Mouse (Mus musculus) testis, postnatal 10 days (tissue): ENCODE data around the gene Evx1.

Experiments used
- DNase-seq: peaks from one replicate; pipeline ENCODE4 v3.0.0; 2021; ENCODE audit warnings: low spot score

Evx1 gene

DNA sequence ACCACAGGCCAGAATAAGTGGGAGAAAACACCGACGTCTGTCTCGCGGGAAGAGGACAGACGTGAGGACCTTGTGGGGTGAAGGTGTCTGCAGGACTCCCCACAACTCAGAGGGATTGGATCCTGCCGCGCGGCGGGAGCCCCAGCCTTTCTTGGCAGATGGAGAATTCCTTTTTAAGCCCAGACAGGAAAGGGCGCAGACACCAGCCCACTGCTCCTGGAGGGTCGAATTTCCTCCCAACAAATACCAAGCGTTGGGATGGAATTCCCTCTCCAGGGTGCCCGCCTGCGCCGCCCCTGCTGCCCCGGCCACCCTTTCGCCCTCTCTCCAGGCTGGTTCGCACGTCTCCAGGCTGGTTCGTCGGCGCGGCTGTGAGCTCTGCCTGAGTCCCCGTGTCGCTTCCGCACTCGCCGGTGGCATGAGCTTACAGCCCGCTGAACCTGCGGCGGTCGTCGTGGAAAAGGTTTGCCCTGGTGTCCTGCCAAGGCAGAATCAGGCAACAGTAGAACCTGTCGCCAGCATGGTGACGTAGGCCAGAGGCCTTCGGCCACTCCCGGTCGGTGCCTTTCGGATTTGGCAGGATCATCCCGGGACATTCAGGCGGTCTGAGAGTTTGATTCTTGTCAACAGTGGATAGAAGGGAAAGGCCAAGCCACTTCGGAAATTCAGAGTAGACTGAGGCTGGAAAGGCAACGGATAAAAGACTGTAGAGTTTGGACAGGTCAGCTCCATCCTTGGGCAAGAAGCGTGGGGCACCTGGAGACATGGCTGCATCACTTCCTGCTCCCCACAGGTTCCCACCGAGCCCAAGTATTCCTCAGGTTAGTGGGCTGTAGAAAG is 22.1 kb upstream of the Evx1 start:
- no peak for DNase-seq

DNA sequence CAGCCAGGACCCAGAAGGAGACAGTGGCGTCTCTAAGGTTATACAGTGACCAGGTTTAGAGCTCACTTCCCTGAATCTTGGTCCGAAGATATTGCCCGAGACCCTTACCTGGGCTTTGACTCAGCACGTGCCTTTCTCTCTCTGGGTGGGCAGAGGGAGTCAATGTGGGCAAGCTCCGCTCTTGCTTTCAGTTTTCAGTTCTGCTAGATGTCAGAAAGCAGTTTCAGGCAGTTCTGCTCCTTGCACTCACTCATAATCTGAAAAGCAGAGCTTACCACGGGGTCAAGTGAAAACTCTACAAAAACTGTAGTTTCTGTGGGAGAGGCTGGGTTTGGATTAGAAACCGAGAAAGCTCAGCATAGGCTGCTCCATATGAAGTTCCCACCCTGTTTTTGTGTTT is 21.0 kb upstream of the Evx1 start:
- DNase-seq = no peak

DNA sequence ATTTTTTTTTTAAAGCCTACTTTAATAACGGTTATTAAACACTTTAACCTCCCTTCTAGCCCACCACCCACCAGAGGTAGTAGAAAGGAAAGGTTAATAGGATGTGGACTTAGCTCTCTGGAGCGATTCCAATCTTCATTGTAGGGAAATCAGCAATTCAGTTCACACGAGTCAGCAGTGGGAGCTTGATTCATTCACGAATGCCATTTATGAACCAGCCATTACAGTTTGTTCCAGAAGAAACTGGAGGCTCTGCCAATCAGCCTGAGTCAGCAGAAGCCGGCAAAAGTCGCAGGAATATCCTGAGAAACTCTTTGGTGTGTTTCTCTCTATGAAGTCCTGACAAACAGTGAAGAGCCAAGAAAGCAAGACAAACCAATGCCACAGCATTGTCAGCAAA is 18.7 kb upstream of the Evx1 start:
- no peak for DNase-seq

DNA sequence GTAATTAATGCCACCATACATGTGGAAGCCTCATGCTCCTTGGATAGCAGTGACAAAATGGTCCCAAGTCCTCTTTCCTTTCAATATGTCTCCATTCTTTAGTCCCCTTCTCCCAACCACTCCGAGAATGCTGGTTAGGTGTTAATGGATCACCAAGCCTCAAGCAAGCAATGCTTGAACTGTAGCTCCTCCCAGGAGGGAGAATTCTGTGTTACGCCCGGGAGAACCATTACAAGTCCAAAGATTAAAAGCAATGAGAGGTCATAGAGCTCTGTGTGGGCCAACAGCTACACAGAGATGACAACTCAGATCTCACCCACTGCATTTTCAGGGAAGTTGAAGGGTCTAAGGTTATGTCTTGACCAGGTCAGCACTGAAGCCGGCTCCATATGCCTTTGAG is 14.8 kb upstream of the Evx1 start:
- no peak for DNase-seq

DNA sequence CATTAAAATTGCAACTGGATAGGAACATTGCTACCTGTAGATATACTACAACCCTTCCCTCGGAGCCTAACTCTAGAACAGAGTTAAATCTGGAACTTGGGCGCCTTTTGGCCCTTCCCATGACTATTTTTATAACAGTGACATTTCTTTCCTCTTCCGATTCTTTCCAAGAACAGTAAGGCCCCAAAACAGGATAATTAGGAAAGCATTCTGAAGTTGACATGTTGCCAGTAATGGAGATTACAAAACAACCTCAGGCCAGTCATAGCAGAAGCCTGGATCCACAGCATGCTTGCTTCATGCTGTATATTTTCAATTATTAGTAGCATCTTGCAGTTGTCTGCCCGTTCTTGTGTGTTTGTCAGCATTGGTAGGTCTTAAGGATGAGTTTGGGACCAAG is 12.5 kb upstream of the Evx1 start:
- no peak for DNase-seq

DNA sequence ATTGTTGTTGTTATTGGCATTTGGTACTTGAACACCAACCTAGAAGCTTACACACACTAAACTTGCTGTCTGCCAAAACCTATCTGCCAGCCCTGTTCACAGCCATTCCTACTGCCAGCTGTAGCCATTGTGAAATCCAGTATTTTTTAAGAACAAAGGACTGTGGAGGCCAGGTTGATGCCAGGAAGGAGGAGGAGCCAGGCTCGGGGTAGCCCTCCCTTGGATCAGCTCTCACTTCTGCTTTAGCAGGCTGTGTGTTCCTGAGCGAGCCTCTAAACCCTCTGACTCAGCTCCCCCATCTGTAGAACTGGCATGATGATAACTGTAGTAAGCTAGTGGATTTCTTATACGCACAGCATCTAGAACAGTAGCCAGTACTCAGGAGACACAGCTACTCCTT is 9.9 kb upstream of the Evx1 start:
- no peak for DNase-seq

DNA sequence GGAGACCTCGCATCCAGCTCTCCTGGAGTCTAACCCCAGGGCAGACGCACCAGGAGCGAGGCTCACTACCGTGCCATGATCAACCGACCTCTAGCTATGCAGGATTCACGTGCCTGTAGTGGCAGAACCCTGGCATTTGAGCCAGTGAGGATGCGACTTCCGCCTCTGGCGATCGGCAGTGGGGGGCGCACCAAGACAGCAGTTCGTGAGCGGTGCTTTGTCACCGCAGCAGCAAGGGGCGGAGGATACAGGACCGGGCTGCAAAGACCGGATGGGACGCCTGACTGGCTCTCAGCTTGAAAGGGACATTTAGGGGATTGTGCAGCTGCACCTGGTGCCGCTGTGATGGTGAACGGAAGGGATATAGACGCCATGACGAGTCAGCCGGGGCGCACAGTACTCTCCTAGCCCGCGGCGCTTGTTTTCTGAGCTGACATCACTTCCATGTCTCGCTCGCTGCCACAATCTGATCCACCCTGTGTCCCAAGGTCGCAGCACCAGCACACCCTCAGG is 7.4 kb upstream of the Evx1 start:
- peak; percentile 73 for DNase-seq

DNA sequence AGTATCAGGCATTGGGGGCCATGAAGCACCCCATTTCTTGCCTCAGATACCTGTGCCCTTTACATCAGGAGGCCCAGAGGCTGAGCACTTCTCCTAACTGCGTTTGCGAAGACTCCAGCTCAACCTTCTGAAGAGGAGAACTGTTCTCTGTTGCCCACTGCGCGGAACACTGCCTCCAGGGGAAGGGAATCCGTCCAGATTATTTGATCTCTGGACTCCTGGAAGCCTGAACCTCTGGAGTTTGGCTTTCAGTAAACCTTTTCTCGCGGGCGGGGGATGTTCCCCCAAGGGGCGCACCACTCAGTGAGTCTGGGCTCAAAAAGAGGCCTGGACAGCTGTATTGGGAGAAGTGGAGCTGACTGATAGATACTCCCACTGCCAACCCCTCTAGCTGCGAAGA is 3.5 kb upstream of the Evx1 start:
- no peak for DNase-seq

DNA sequence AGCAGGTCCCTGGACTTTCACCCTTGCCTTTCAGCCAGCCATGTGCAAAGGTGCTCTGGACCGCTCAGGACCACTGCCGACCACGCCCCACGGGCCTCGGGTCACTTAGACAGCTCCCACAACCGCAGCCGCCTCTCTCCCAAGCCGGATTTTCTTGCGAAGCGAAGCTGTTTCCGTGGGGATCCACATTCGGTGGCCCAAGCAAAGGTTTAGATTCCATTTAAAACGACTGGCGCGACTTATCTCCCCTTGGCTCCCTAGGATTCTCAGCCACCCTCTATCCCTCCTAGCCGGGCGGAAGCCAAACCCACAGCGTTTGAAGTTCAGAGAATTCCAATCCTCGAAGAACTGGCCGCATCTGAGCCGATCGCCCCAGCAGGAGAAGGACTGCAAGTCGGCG is 2.9 kb upstream of the Evx1 start:
- no peak for DNase-seq

DNA sequence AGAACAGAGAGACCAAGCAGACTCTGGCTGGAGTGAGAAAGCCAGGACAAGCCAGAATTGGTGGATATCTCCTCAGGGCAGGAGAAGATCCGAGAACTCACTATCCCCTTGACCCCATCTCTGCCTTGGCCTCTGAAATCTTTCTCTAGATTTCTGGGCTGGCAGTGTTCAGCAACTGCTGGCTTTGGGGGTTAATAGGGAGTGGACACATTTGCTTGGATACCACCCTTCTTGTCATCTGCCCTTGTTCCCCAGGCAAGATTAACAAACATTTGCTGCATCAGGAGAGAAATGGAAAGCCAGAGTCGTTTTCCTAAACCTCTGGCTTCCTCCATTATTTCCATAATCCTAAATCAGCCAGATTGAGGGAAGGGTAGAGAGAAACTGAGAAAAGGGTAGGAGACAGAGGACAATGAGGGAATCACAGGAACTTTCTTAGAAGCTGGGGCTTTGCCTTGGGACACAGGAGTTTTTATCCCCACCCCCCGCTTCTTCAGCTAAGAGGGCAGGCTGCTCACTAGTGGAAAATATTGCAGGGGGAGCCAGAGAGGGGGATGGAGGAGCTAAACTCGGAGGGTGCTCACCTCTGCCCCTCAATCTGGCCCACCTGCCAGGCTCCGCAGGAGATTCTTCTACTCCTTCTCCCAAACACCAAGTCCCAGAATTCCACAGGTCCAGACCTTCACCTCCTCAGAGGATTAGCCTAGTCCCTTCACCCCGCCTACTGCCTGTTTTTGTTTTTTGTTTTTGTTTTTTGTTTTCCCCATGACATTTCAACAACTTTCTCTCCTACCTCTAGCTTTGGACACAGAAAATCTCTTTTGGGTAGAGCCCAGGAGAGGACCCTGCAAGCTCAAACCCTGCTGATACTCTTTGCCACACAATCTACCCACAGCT is 1.4 kb upstream of the Evx1 start:
- DNase-seq = no peak

DNA sequence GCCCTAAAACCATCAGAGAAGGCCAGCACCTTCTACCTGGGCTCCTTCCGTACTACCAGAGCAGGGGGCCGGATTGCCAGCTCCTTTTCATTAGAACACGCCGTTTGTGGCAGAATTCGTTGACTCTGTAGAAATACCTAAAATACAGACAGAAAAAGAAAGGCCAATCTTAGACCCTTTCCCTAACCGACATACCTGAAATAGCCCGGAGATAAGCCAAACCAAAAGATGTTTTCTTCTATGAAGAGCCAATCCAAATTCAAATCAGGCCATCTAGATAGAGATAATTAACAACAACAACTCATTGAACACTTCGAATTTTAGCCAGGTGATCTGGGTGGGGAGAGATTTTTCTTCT is 761 bp upstream of the Evx1 start:
- DNase-seq = no peak

DNA sequence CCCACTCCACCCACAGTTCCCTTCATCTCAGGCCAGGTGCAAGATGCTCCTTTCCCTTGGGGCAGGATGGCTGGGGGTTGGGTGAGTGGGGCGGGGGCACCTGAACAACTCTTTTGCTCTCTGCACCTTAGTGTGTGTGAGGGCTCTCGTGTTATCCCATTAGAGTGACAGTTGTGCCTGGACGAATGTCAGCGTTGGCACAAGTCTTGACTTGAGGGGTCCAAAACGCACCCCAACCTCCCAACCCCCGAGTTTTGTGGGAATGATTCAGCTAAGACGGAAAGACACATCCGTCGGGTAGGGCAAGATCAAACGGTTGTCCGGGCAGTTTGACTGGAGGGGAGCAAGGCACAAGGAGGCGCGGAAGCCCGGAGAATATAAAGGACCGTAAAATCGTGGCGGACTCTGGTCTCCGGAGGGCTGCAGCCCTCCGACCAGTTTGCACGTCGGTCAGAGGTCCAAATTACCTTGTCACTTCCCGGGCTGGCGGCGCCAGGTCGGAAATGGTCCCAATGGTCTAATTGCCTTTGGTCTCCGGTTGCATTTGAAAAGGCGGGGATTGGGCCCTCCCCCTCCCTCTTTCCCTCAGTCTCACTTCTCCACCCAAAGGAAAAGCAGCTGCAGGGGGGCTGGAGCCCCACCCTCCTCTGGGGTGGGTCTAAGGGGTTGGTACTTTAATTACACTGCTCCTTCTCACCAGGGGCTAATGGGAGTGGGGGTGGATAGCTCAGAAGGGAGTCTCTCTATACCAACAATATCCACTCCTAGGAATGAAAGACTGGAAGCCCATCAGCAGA is 1.2 kb downstream of the Evx1 start:
- no peak for DNase-seq

DNA sequence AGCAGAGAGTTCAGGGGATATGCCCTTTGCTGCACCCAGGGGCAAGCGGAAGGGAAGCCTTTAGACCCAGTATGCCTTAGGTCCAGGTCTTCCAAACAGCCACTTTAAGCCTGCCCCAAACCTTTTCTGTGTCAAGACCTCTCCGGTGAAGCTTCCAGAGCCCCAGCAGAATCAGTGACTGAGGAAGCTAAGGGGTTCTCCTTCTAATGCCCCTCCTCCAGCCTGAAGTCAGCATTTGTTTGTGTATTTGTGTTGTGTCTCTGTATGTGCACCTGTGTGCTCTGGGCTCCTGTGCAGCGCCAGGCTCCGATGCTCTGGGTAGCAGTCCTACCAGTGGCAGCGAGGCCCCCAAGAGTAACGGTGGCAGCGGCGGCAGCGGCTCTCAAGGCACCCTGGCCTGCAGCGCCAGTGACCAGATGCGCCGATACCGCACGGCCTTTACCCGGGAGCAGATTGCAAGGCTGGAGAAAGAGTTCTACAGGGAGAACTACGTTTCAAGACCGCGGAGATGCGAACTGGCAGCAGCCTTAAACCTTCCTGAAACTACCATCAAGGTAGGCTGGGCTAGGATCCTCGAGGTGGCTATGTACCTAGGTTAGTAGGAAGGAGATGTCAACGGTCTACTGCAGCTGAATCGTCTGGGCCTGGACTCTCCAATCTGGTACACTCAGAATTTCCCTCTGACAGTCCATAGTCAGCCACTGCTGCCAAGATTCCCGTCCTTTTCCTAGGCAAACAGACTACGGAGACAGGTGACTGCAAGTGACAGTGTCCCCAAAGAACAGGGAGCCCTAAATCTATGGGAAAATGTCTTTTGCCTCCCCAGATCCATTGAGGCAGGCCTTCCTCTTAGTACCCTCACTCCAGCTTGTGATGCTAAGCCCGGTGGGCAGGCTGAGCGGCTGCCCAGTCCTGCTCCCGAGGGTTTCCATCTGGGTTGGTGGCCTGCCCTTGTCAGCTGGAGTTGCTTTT is 2.4 kb downstream of the Evx1 start:
- DNase-seq = no peak

DNA sequence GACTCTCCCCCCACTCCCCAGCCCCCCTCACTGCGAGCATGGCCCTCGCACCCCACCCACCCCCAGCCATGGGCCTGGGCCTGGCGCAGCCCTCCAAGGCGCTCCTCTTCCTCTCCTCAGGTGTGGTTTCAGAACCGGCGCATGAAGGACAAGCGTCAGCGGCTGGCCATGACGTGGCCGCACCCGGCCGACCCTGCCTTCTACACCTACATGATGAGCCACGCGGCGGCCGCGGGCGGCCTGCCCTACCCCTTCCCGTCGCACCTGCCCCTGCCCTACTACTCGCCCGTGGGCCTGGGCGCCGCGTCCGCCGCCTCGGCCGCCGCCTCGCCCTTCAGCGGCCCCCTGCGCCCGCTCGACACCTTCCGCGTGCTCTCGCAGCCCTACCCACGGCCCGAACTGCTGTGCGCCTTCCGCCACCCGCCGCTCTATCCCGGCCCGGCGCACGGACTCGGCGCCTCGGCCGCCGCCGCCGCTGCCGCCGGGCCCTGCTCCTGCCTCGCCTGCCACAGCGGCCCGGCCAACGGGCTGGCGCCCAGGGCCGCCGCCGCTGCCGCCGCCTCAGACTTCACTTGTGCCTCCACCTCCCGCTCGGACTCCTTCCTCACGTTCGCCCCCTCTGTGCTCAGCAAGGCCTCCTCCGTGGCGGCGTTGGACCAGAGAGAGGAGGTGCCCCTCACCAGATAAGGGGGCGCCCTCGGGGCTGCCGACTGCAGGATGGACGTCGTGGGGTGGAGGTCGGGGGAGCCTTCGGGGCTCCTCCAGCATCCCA is 3.3 kb downstream of the Evx1 start:
- DNase-seq = no peak

DNA sequence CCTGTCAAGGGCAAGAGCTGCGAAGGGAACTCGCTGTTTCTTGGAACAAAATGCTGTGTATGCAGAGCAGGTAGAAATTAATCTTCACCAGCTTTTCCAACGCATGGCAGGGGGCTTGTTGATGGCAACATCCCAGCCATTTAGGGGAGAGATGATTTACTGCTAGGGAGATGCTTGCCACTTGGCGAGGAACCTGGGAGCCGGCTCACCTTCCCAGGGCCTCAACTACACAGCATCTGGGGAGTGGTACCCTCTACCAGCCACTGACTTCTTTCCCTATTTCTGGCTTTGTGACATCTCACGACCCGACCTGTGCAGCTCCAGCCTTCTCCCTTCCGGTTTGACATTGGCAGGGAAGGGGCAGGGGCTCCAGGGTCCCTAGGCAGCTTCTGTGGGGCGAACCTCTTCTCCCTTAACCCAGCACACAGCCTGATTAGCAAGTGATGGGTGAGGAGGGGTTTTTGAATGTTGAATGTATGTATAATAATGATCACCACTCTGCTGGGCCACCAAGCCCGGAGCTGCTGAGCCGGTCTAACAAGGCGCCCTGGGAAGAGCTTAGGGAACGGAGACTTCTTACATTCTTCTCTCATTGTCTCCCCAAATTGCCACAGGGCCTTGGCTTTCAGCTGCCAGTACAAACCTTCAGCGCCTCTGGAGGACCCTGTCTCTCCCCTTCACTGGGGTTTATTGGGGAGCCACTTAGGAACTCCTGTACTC is 4.3 kb downstream of the Evx1 start:
- DNase-seq = no peak

DNA sequence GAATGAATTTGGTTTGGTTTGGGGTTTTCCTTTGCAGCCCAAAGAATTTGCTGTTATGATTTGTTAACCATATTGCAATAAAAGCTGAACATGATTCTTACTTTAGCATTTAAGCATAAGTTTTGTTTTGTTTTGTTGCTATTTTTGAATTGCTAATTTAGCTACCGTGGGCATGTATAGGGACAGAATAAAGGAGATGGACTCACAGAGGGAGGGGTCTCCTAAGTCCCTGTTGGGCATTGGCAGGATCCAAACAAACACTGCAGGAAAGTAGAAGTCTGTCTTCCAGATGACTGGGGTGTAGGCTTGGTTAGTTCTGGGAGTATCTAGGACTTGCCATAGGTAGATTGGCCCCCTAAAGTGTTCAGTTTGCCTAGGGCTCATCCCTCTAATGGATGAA is 5.0 kb downstream of the Evx1 start:
- no peak for DNase-seq

DNA sequence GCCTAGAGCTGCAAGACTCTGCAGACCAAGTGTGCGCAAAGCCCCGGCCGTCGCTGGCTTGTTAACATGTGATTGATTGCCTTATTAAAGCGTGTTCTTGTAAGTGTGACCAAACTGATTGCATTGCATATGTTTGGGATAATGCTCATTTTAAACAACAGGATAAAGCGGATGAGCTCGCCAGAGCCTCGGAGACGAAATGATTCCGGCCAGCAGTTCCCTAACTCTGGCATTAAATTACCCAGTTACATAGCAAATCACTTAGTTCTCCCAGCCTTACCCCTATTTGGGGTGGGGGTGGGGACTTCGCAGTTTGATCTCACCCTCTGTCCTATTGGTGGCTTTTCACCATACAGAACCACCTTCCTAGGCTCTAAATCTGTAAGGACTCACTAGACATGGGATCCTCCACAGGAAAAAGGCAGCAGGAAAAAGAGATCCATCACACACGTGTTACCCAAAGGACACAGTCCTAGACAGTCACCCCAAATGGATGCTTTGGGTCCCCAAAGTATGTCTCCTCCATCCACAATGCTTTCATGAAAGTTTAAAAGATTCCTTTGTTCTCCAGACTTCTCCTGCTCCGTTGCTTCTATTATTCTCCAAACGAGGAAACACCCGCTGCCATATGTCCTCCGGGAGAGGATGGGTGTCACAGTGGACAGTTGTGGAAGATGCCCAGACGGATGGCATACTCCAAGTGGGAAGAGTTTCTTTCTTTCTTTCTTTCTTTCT is 6.8 kb downstream of the Evx1 start:
- no peak for DNase-seq

DNA sequence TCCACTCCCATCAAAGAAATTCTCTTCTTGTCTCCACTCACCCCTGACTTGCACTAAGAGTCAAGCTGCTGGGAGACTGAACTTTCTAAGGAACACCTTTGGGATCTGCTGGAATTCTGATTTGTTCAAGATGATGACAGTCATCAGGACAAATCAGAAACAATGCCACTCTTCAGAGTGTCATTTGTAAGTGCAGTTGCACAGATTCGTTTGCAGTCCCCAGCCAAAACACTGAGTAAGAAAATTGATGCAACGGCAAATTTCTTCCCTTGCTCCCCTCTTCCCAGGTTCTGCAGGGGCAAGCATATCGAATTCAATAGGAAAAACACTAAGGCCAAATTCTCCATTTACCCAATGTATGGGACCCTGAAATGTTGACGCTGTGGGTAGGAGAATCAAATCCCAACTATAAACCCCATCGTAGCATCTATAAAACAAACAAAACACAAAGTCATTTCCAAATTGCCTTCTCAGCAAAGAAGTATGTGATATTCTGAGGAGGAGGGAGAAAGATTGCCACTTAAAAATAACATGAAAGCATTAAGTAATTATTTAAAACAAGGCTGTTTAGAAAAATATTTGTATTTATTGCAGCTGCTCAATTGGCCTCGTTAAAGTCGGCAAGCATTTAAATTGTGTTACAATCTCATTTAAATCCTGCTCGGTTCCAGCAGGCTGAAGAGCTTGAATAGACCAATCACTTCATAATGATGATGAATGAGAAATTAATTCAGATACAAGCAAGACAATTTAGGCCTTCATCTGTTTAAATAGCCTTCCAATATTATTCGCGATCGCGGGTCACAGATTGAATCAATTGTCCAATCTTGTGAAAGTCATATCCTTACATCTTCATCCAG is 7.9 kb downstream of the Evx1 start:
- no peak for DNase-seq
